Mouse (Mus musculus): ENCODE measurements at regions not wholly inside any gene's neighbourhood (a gene's known extent, or its start where the extent isn't known, plus 50 kb on each side); places are given as distances from the start of the nearest gene placed in this dataset.

GRCm38 (mm10) chr4:81868941-81869340 is 426.3 kb upstream of the Mpdz start:
- TF ChIP-seq CTCF (conservative IDR thresholded peaks at IDR 0.05; ENCODE audit: insufficient read depth, insufficient read length, low read depth, low read length) (no peak), POLR2A (IDR thresholded peaks at IDR 0.05; ENCODE audit: low read depth, low read length) (no peak)

Measured in kidney, adult 2 months (tissue).